Mouse (Mus musculus) CD4-positive, CD25-positive, alpha-beta regulatory T cell, adult 2 months (primary cell): ENCODE results near the gene Tas2r120.
"Not testable (repeated sequence)": the region's sequence is repeated elsewhere in the genome, so short reads cannot be mapped to it uniquely, and the experiment has no call there.

Experiments
- DNase-seq: peaks from one replicate; pipeline ENCODE4 v3.0.0-alpha.2; 2012; ENCODE audit warnings: low read depth, low spot score

The Tas2r120 gene

GRCm38 (mm10) chr6:132656653-132657052, at the start of gene Tas2r120:
Gene Tas2r120, plus strand, starts transcription at chr6:132656953.
- no peak for DNase-seq

- DNase-seq, result peak; percentile 7
Measured at GRCm38 (mm10) chr6:132649399-132649798, 7.4 kb upstream of the Tas2r120 start.

DNA sequence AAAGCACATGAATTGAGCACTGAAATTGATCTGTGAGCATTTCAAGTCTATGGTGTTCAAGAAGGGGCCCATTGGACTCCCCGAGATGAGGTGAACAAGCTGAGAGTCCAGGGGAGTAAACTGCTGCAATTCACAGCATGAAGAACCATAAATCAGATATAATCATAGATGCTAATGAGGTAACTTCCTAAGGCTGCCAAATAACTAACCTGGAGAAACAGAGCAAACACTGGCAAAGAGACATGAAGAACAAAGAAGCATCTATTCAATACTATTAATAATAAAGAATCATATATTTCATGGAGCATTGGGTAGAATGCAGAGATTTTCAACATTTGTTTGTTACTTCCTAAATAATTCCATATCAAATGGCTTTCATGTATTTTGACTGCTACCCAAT, 5.3 kb upstream of the Tas2r120 start, which contains the start of gene A630073D07Rik:
TSS of gene A630073D07Rik (minus strand) at position 101 of the 400 bp plus-strand sequence.
- DNase-seq, result no peak

GRCm38 (mm10) chr6:132691596-132691995, 34.8 kb downstream of the Tas2r120 start:
- DNase-seq, result not testable (repeated sequence)

DNA sequence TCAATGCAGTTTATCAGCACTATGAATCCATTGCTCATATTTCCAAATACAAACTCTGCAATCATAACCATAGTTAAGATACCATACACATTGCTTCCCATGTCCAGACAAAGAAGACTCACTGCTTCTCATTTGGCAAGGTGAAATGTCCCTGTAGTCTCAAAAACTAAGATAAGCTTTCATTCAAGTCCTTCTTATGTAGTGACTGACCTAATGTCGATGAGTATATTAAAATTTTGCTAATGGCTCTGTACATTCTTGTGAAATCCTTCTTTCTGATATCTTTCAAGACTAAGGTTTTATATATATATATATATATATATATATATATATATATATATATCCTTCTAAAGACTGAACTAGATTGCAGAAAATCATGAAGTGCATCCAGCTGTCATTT, 44.2 kb downstream of the Tas2r120 start, which contains the start of gene Tas2r121:
TSS of gene Tas2r121 (minus strand) at position 101 of the 400 bp plus-strand sequence.
- DNase-seq, result no peak
